Mouse (Mus musculus) megakaryocyte progenitor cell, adult 5-6 weeks (primary cell): ENCODE results near the gene Cntnap4. TPM values are rescaled to one million over a fixed set of nuclear protein-coding genes. Genes with fewer than 3 reads are reported as not detected.
A peak's percentile ranks its signal among the peaks of the same experiment; 100 is the strongest.

Experiments
- ATAC-seq: replicated peaks from 2 replicates; pipeline ENCODE4 v1.8.0; 2016; ENCODE audit warnings: mild to moderate bottlenecking, moderate TSS enrichment, inconsistent platforms; ENCODE audit not compliant: poor library complexity
- total RNA-seq, 2 experiments: library from RNA; stranded (forward) in 1 of 2; stranded (reverse) in 1 of 2; fragments of 157-497, 149-512 nt in 1 of 2; fragments of 200-1000 nt in 1 of 2; gene quantifications; 2 replicates each; pipeline versions ENCODE4 v1.2.3 to v1.2.4; 2015 to 2017

The Cntnap4 gene
- total RNA-seq (2015) (not detected in 2 replicates), total RNA-seq (2017) (not detected in 2 replicates)

DNA sequence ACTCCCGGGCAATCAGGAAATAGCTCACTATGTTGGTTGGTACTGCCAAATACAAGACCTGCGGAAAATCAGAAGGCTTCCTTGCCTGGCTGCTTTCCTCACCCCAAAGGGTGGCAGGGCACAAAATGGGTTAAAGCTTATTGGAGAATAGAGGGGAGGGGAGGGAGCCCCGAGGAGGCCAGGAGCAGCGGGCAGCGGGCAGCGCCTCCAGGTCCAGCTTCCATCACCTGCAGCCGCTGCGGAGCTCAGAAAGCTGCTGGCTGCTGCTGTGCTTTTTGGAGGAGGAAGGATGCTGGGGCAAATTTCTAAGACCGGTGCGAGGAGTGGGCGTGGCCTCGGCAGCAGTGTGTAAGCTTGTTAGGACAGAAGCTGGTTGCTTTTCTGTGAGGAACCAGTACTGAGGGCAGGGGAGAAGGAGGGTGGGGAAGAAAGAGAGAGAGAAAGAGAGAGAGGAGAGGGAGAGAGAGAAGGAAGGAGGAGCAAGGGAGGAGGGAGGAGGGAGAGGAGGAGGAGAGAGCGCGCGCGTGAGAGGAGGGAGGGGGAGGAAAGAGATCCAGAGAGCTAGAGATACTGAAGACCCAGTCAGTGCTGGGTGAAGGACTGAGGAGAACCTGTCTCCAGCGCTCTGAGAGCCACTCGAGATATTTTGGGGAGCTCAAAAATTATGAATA is at the start of gene Cntnap4:
Cntnap4 (plus strand) TSS at position 573 of the 671 bp plus-strand sequence.
- no peak for ATAC-seq

DNA sequence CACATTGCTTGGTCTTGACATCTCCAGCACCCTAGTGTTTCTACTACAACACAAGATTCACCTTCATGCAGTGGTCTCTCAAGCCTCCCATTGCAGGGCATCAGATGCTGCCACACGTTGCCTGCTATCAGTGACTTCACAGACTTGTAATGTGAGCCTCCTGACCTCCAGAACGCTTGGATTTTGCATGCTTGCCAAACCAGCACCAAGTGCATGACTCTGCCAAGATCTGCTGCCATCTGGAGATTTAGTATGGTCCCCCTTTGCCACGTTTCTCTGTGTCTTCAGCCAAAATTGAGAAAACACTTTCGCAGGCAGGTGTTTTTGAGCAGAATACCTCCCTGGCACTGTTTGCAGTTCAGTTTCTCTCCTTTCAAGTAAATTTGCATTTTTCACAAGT is 12.5 kb upstream of the Cntnap4 start:
- ATAC-seq, result no peak

DNA sequence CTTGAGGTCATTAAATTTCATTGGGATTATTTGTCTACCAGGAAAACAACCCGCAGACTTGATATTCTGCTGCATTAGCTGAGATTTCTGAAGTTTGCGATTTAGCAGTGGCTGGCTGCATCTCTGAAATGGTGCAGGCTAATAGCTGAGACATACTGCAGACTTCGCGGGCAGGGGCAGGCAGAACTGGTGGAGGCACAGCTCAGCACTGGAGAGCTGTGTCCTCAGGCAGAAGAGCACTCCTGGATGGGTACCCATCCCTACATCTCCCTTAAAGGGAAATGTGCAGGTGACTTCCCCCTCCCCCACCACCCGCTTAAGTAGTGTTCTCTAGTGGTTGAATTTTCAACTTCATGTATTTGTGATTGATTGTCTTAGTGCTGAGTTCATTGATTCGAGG is 698 bp downstream of the Cntnap4 start:
- no peak for ATAC-seq

DNA sequence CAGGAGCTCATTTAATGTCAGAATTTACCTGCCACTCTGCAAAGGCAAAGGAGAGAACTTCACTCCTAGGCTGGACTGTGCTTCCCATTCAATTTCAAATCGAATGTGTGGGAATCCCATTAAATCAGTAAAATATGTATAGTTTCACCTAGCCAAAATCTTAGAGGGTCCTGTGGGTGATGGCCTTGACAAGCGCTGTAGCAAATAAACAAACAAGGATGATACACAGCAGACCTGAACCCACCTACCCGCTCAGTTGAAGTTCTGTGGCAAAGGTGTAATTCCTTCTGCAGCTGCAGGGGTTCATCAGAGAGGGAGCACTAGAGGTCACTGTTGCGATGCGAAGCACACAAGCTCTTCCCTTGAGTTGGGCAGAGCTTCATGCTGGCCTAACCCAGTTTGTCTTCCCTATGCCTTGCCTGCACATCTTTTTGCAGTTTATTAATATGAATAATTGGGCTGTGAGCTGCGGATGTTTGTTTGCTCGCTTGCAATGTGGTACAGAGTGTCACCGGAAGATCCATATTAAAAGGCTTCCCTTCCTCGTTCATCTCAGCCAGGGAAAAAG is 1.6 kb downstream of the Cntnap4 start:
- ATAC-seq, result 0 out of 2 replicates have a peak, but pooled peaks have one; percentile 29

DNA sequence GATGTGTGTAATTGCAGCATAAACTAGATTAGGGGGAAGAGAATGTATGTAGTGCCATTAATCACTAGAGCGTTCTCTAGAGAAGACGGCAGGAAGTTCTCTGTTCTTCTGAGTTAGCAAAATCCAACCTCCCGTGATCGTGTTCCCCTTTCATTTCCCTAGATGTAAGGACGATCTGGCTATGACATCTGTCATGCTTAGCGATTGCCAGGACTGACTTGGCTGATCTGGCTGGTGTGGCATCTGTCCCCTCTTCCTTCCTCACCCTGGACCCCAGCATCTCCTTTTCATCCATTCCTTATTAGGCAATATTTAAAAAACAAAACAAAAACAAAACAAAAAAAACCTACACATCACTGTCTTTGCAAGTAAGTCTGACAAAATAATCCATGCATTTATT is 11.6 kb downstream of the Cntnap4 start:
- no peak for ATAC-seq

DNA sequence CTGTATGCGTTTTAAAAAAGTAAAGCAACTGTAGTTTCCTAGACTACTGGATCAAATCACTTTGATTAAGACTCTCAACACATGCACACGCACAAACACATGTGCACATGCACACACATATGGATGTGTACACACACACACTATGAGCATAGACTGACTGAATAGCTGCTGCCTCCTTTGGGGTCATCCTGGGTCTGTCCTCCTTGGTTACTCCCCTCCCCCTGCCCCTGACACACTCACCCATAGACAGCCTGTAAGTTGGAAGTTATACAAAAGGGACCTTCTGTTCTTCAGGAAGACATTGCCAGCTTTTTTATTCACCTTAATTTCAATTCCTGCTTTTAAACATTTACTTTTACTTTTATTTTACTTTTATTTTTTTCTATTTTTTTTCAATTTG is 13.6 kb downstream of the Cntnap4 start:
- ATAC-seq, result no peak

DNA sequence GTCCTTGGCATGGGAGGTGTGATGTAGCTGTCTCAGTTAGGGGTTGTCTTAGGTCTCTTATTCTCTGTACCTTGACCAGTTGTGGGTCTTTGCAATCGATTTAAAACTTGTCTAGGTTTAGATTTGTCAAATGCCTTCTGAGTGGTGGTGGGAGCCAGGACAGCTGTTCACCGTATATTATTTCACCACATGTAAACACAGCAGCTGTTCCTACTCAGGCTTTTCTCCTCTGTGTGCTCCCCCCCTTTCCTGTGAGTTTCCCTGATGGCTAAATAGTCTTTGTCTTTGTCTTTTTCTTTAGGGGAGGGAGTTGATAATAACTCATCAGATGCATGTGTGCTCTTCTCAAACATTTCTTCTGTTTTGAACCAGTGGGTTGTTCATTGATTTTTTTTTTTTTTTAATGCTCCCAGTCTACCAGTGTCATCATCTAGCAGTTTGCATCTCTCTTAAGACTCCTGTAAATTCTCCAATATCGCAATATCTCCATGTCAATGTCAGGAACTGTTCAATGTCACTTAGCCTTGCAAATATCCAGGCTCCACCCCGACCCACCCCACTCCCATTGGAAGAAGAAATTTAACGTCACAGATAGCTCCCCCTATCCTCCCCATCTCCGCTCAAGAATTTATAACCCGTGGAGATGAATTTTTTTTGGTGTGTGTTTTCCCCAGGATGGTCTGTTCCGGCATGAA is 18.7 kb downstream of the Cntnap4 start:
- no peak for ATAC-seq

DNA sequence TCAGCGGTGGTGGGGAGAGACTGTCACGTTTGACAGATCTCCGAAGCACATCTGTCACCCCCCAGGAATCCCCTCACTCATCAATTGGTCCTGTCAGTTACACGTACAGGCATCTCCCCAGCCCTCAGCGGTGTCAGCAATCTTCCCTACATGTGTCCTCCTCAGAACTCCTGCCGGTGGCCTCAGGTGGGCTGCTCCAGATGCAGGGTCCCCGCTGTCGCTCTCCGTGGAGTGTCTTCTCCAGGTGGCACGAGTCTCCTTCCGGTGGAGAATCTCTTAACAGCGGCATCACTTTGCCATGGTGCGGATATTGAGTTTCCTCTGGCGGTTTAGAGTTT is 19.2 kb downstream of the Cntnap4 start:
- ATAC-seq, result no peak

DNA sequence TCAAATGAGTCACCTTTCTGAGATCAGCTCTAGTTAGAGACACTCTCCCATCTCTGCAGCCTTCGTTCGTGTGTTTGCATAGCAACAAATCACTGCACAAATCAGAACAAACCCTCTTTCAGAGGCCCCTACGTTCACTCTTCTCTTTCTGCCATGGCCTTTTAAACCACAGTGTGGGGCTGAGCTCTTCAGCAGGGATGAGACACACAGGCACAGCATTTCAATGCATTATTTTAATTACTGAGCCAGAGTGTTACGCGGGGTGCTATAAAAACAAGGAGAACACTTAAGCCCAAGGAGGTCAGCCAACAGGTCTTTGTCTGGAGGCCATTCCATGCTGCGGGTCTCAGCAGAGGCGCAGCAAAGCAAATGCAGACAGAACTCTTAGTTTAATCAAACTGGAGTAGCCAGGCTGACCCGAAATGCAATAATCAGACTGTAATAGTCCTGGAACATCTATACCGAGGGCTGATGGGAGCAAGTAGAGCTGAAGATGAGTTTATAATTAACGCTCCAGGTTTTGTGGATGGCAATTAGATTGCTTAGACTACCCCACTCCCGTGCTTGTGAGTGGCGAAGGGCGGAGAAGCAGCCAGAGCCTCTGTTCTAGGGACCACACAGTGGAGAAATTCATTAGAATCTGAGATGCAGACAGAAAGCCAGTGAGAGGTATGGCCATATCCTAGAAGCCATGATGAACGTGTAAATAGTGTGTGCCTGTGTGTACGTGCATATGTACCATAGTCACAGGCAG is 26.4 kb downstream of the Cntnap4 start:
- ATAC-seq, result no peak

DNA sequence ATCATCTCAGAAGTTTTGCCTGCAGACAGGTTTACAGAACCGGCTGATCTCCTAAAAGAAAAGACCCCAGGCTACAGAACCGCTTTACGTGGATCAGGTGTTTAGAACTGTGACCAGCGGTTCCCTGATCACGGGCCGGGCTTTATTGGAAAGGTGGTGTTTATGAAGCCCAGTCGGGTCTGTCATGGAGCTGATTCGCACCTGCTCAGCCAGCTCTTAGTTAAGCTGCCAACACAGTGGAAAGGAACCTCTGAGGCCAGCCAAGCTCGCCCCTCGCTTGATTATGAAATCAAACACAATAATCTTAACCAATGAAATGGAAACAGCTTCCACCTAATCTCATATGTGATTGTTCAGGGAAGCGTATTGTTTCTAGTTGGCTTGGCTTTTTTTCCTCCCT is 30.1 kb downstream of the Cntnap4 start:
- ATAC-seq, result no peak

DNA sequence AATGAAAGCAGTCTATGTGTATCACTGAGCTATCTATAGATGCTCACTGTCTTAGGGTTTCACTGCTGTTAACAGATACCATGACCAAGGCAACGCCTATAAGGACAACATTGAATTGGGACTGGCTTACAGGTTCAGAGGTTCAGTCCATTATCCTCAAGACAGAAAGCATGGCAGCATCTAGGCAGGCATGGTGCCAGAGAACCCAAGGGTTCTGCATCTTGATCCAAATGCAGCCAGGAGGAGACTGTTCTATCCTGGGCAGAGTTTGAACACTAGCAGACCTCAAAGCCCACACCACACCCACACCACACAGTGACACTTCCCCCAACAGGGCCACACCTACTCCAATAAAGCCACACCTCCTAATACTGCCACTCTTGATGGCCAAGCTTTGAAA is 31.3 kb downstream of the Cntnap4 start:
- no peak for ATAC-seq

DNA sequence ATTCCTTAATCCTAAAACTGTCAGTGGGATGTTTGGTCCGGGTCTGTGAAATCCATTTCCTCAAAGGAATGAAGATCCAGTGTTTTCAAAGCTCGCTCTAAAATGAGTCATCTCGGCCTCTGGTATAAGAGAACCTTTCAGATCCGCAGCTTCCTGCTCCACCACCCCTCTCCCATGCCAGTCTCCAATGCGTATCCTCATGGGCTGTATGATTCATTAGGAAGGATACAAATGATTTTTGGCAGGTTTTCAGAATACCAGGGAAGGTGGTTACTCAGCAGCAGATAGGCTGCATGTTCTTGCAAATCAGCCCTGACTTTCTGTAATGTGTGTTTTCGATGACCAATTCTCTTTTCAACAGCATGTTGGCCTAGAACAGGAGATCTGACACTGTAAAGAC is 40.3 kb downstream of the Cntnap4 start:
- no peak for ATAC-seq

DNA sequence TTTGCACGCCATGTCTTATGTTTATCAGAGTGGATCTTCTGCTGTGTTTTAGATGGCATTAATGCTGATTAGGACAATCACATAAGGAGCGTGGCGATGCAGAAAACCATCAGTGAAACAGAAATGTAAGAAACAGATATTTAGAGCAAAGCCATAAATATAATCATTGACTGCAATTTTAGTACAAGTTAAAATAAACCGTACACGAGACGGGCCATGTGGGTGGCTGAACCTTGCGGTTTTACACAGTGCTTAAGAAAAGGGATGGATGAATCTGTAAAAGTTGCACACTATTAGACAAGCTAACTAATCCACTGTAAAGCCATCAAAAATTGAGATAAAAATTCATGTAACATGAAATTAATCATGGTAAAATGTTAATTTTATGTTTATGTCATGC is 58.9 kb downstream of the Cntnap4 start:
- ATAC-seq, result no peak

DNA sequence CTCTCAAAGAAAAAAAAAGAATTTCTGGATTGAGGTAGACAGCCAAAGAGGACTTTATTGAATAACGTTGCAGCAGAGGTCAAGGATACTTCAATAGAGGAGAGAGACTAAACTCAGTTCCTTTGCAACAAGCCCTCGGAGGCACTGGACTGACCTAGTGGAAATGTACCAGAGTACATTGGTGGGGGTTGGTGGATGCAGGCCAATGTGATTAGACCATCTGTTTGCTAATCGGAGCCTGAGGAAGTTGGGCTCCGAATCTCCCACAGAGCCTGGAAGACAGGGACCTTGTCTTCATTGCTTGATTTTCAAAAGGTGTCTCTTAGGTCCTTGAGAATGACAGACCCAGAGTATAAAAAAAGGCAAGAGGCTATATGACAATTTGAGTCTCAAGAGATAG is 82.8 kb downstream of the Cntnap4 start:
- no peak for ATAC-seq

DNA sequence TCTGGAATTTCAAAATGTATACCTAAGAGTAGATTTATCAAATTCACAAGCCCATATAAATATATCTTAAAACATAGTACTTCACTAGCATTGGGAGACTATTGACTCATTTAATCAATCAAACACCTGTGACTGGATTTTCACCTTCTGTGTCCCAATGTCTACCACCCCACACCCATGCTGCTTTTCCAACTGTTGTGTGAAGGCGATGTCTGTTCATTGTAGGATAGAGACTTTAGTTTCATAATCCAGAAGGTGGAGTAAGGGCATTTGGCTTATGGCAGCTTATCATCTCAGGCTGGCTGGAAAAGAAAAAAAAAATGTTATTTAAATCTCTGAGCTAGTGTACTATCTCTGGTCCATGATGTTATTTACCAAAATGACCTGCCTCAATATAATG is 83.4 kb downstream of the Cntnap4 start:
- ATAC-seq, result no peak

DNA sequence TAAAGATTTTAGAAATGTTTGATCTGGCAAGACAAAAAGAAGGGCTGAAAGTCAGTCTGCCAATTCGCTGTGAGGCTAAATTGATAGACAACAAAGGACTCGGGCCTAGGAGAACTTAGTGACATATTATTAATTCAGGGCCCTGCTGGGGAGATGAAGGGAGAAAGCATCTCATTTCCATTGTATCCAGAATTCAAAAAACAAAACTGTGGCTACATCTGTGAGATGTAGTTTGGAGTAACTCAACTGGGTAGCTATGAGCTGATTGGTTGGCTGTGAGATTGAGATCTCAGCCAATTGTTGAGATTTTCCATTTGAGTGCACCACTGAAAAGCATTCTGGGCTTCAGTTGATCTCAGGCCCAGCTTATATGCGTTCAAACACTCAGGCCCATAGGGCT is 84.2 kb downstream of the Cntnap4 start:
- no peak for ATAC-seq

DNA sequence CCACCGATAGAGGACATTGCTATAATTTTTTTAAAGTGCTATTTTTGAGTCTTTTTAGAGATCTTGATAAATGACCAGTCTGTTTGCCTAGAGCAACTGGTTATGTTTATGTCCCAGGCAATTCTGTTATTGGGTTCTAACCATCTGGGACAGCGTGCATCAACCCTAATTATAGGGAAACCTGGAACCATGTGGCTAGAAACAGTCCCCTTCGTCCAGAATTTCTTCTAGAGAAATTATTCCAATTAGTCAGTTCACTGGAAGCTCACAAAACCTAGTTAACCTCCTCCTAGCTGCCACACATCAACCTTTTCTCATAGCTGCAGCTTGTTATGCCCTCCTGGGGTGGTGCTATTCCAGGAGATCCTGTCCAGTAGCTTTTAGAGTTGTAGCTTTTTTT is 94.2 kb downstream of the Cntnap4 start:
- ATAC-seq, result no peak

DNA sequence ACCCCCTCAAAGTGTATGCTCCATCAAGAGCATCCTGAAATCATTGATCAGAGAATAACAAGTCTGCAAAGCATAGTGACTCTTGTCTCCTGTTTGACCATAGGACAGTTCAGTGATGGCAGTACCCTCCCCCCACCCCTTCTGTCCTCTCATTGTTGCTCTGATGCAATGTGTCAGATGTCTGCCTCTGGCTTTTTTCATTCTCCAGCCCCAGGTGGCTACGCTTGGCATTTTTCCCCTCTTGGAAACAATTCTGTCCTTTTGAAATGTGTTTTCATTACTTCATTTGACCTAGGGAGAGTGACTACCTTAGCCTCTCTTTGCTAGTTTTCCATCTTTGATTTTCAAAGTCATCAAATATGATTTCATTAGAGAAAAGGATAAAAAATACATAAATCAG is 104.8 kb downstream of the Cntnap4 start:
- no peak for ATAC-seq

DNA sequence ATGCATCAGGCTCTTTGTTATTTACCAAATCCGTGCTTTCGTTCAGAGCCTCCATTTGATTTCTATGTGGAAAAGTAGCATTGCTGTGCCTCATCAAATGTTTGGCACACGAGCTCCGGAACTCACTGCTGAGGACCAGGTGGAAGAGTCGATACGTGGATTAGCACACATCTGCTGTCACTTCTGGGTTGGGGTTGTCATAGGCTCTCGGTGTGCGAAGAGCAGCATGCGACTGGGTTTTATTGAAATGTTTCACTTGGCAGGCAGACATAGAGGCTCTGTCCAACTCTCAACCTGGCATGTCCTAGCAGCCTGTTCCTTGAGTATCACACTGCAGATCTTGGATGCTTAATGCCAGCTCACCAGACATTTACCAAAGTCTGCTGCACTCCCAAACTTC is 111.9 kb downstream of the Cntnap4 start:
- no peak for ATAC-seq

DNA sequence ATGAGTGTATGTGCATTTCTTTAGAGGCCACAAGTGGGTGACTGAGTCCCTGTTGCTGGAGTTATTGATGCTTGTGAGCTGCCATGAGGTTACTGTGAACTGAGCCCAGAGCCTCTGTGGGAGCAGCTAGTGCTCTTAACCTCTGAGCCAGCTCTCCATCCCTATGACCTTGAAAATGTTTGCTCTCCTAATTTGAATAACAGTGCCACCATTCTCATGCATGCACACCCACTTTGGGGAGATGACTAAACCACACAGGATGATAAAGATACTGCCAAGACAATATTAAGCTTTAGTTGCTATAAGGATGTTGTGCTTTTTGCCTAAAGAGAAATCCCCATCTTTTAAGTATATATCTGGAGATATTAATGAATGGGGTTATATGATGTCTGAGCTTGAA is 125.9 kb downstream of the Cntnap4 start:
- ATAC-seq, result no peak

DNA sequence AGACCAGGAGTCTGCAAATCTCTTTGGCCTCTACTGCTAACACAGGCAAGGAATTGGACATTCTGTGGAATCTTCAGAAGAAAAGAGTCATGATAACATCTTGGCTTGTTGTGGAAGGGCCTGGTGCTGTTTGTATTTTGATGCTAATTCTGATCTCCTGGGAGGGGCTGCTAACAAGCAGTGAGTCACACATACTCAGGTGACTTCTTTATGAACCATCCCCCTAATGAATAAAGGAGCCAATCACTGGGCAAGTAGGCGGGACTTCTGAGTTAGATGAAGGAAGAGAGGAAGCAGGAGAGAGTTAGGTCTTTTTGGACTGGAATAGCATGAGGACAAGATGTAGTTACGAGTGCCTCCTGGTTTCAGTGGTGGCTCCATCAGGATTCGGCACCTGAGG is 128.3 kb downstream of the Cntnap4 start:
- ATAC-seq, result no peak

DNA sequence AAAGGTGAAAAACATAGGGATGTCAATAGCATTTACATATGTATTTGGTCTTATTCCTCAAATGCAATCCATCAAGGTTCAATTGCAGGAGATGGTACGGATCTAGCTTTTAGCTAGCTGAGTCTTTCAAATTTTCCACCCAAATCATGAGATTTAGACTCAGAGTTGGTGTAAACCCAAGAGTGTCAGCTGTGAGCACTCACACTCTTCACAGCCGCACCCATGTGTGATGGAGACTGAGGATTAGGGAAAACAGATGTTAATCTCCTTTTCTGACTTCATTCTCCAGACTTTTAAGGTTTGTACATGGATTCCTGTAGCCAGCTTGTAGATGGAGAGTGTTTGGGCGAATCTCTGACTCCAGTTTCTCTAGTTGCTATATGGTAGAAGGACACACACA is 147.1 kb downstream of the Cntnap4 start:
- no peak for ATAC-seq
